Comparison of ENCODE assay signal across 9 mouse cellular contexts in the genomic region with DNA sequence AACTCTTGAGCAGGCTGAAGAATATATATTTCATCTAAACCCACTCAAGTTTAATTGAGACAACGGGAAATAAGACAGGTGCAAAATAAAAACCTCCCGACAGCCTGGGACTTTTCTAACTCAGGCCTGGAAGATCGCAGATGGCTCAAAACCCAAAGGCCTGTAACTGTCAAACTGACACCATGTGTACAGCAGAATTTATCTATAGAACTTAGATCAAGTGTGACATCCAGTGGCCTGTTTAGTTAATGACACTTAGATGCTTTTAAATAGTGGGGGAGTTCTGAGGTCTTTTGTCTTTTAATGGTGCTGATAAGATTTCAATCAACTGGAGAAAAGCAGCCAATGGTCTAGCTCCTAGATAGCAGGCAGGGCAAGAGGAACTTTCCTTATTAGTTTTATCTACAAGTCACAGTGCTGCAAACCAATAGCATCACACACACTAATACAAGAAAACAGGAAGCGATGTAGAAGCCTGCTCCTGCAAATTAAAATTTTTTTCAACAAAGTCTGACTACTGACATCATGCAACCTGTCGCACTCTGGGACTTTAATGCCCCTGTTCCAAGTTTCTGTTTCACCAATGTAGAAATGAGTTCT.
DNase-seq lines count a peak whose midpoint lies in the region; ATAC-seq and TF ChIP-seq lines count a peak whose summit lies in the region.
"Had no signal": no experiment of that assay in that cellular context is flagged by ENCODE, and none has a peak within 500 bp of the region (broad histone marks: within the 10 kb centered on the region; RNA-seq: fewer than 3 reads in every experiment).

No protein-coding gene starts in this region.

- no peaks in the 10 kb centered on the region for H3K36me3 ChIP-seq in forebrain, embryonic 14.5 days (ENCODE audit: control insufficient read depth, insufficient read depth, low read length)
- no peaks in the 10 kb centered on the region for H3K36me3 ChIP-seq in forebrain, embryonic 11.5 days (ENCODE audit: control insufficient read depth, insufficient read depth, low read length)
- no peaks in the 10 kb centered on the region for H3K36me3 ChIP-seq in lung, embryonic 14.5 days (ENCODE audit: insufficient read depth)
- H3K36me3 ChIP-seq: embryonic facial prominence, embryonic 13.5 days had no signal

- no peak for ATAC-seq in forebrain, embryonic 14.5 days
- no peak for ATAC-seq in forebrain, embryonic 11.5 days (replicated peaks; ENCODE audit: low FRiP score)
- ATAC-seq in lung, embryonic 14.5 days (ENCODE audit: insufficient read depth) = no peak

- H3K4me2 ChIP-seq in forebrain, embryonic 14.5 days (ENCODE audit: low read length) = no peak overlapping the region
- no peak overlapping the region for H3K4me2 ChIP-seq in forebrain, embryonic 11.5 days (ENCODE audit: low read depth, low read length, severe bottlenecking)
- H3K4me2 ChIP-seq in lung, embryonic 14.5 days = no peak overlapping the region
- H3K4me2 ChIP-seq: embryonic facial prominence, embryonic 13.5 days had no signal

- peak; percentile 37 for DNase-seq in forebrain, embryonic 14.5 days (ENCODE audit: low spot score)
- no peak for DNase-seq in forebrain, embryonic 11.5 days (ENCODE audit: low spot score)
- DNase-seq in lung, embryonic 14.5 days = peak; percentile 63
- no peak for DNase-seq in lung, postnatal 4 days
- DNase-seq in adipocyte (ENCODE audit: low spot score) = peak; percentile 36
- peak; percentile 68 for DNase-seq in retina, embryonic 14.5 days (ENCODE audit: low spot score)
- DNase-seq in heart, postnatal 25 days (ENCODE audit: low spot score) = no peak
- DNase-seq in thymus, postnatal 4 days = no peak

- no peaks in the 10 kb centered on the region for H3K27me3 ChIP-seq in forebrain, embryonic 14.5 days (replicated peaks; ENCODE audit: control insufficient read depth, insufficient read depth, low read length)
- H3K27me3 ChIP-seq in forebrain, embryonic 11.5 days (ENCODE audit: control insufficient read depth, insufficient read depth, low read length) = no peaks in the 10 kb centered on the region
- H3K27me3 ChIP-seq in lung, embryonic 14.5 days (ENCODE audit: insufficient read depth, low read length) = no peaks in the 10 kb centered on the region

- H3K27ac ChIP-seq in forebrain, embryonic 14.5 days (ENCODE audit: low read depth, low read length) = no peak overlapping the region
- H3K27ac ChIP-seq in forebrain, embryonic 11.5 days (ENCODE audit: low read depth, low read length) = no peak overlapping the region
- H3K27ac ChIP-seq in lung, embryonic 14.5 days (ENCODE audit: low read depth) = no peak overlapping the region
- H3K27ac ChIP-seq: embryonic facial prominence, embryonic 13.5 days had no signal

- no peaks in the 10 kb centered on the region for H3K4me1 ChIP-seq in forebrain, embryonic 14.5 days (ENCODE audit: control insufficient read depth, insufficient read depth, low read length)
- H3K4me1 ChIP-seq in forebrain, embryonic 11.5 days (replicated peaks; ENCODE audit: control insufficient read depth, insufficient read depth, low read length) = no peaks in the 10 kb centered on the region
- no peaks in the 10 kb centered on the region for H3K4me1 ChIP-seq in lung, embryonic 14.5 days (ENCODE audit: insufficient read depth)
- H3K4me1 ChIP-seq: embryonic facial prominence, embryonic 13.5 days had no signal

- peak; percentile 41 for TF ChIP-seq CTCF in lung, embryonic 14.5 days (IDR thresholded peaks at IDR 0.05; ENCODE audit: low read depth)

- intact Hi-C loops in heart, postnatal 25 days (cut with DNase I) = loop anchor here (10.0 kb wide), 1 partner anchor 203 kb away; a partner anchor contains a TSS

- H3K9me3 ChIP-seq in forebrain, embryonic 14.5 days (replicated peaks; ENCODE audit: control insufficient read depth, low read length) = no peaks in the 10 kb centered on the region
- H3K9me3 ChIP-seq in forebrain, embryonic 11.5 days (ENCODE audit: control insufficient read depth, low read length) = no peaks in the 10 kb centered on the region
- no peaks in the 10 kb centered on the region for H3K9me3 ChIP-seq in lung, embryonic 14.5 days (ENCODE audit: low read depth, low read length)
- H3K9me3 ChIP-seq: embryonic facial prominence, embryonic 13.5 days had no signal

- no peak overlapping the region for H3K9ac ChIP-seq in forebrain, embryonic 14.5 days (ENCODE audit: low read length)
- H3K9ac ChIP-seq in forebrain, embryonic 11.5 days (ENCODE audit: low read length) = no peak overlapping the region
- no peak overlapping the region for H3K9ac ChIP-seq in lung, embryonic 14.5 days
- H3K9ac ChIP-seq: embryonic facial prominence, embryonic 13.5 days had no signal

- H3K4me3 ChIP-seq in forebrain, embryonic 14.5 days (ENCODE audit: low read depth, low read length) = no peak overlapping the region
- no peak overlapping the region for H3K4me3 ChIP-seq in forebrain, embryonic 11.5 days (ENCODE audit: low read depth, low read length)
- no peak overlapping the region for H3K4me3 ChIP-seq in lung, embryonic 14.5 days (ENCODE audit: low read depth, low read length)
- H3K4me3 ChIP-seq: embryonic facial prominence, embryonic 13.5 days had no signal

- WGBS in forebrain, embryonic 14.5 days = 76% methylated on average over 5 of the region's 5 CpGs
- WGBS in forebrain, embryonic 11.5 days = 79% methylated on average over 5 of the region's 5 CpGs
- 52% methylated on average over 5 of the region's 5 CpGs for WGBS in lung, embryonic 14.5 days

Comparison
In these comparisons a context has a peak if more than half of its experiments do, and no peak if none do; other contexts are left out.
1. DNase-seq: peak in forebrain, embryonic 14.5 days (single experiment), lung, embryonic 14.5 days (single experiment), adipocyte (single experiment) and retina, embryonic 14.5 days (single experiment); none in forebrain, embryonic 11.5 days (single experiment), lung, postnatal 4 days (0 of 2), heart, postnatal 25 days (single experiment) and thymus, postnatal 4 days (single experiment).